Mouse (Mus musculus): ENCODE results near the gene Npas1. TPM values are rescaled to one million over a fixed set of nuclear protein-coding genes. Genes with fewer than 3 reads are reported as not detected.
A peak's percentile ranks its signal among the peaks of the same experiment; 100 is the strongest.

Npas1 gene
- polyA plus RNA-seq, 1 experiment from 2014 or later = 0.45 TPM

GRCm38 (mm10) chr7:16491759-16492158 is 14.2 kb upstream of the Npas1 start:
- 34% methylated on average over 3 of the region's 3 CpGs for WGBS
- Histone ChIP-seq H3K4me1 (no peaks in the 10 kb centered on the region), H3K4me3 (no peak overlapping the region), H3K27me3 (ENCODE audit: insufficient read depth, poor library complexity, severe bottlenecking) (no peaks in the 10 kb centered on the region), H3K27ac (no peak overlapping the region), H3K9me3 (no peaks in the 10 kb centered on the region), H3K36me3 (peaks cover 18% of the 10 kb centered on the region)
- DNase-seq (ENCODE audit: low spot score) = no peak

- 77% methylated on average over 9 of the region's 9 CpGs for WGBS
- Histone ChIP-seq H3K9me3 (no peaks in the 10 kb centered on the region), H3K4me1 (no peaks in the 10 kb centered on the region), H3K36me3 (0 out of 2 replicates have a peak, but pooled peaks cover under 1% of the 10 kb centered on the region), H3K27me3 (ENCODE audit: insufficient read depth, poor library complexity, severe bottlenecking) (no peaks in the 10 kb centered on the region), H3K4me3 (no peak overlapping the region), H3K27ac (no peak overlapping the region)
- no peak for DNase-seq (ENCODE audit: low spot score)
Observed at GRCm38 (mm10) chr7:16489948-16490347, 12.4 kb upstream of the Npas1 start.

GRCm38 (mm10) chr7:16488816-16489215 is 11.3 kb upstream of the Npas1 start:
- Histone ChIP-seq H3K4me1 (no peaks in the 10 kb centered on the region), H3K36me3 (no peaks in the 10 kb centered on the region), H3K27ac (no peak overlapping the region), H3K4me3 (no peak overlapping the region), H3K27me3 (ENCODE audit: insufficient read depth, poor library complexity, severe bottlenecking) (no peaks in the 10 kb centered on the region), H3K9me3 (no peaks in the 10 kb centered on the region)
- DNase-seq (ENCODE audit: low spot score) = no peak

- under 1% methylated on average over 34 of the region's 34 CpGs for WGBS
- Histone ChIP-seq H3K4me1 (peaks cover 18% of the 10 kb centered on the region), H3K27ac (no peak overlapping the region), H3K27me3 (ENCODE audit: insufficient read depth, poor library complexity, severe bottlenecking) (peaks cover 72% of the 10 kb centered on the region), H3K4me3 (peak overlapping the region; percentile 58), H3K36me3 (no peaks in the 10 kb centered on the region), H3K9me3 (no peaks in the 10 kb centered on the region)
- no peak for DNase-seq (ENCODE audit: low spot score)
Observed at GRCm38 (mm10) chr7:16476600-16476989, 933 bp downstream of the Npas1 start.

GRCm38 (mm10) chr7:16475764-16476599 is 1.5 kb downstream of the Npas1 start:
- H3K27me3 ChIP-seq (ENCODE audit: insufficient read depth, poor library complexity, severe bottlenecking) = peaks cover 79% of the 10 kb centered on the region
- H3K36me3 ChIP-seq = no peaks in the 10 kb centered on the region
- no peak for DNase-seq (ENCODE audit: low spot score)
- H3K27ac ChIP-seq = no peak overlapping the region
- peak overlapping the region; percentile 58 for H3K4me3 ChIP-seq
- 1% methylated on average over 59 of the region's 59 CpGs for WGBS
- H3K9me3 ChIP-seq = no peaks in the 10 kb centered on the region
- H3K4me1 ChIP-seq = peaks cover 18% of the 10 kb centered on the region

- Histone ChIP-seq H3K4me1 (peaks cover 18% of the 10 kb centered on the region), H3K27ac (no peak overlapping the region), H3K27me3 (ENCODE audit: insufficient read depth, poor library complexity, severe bottlenecking) (peaks cover 81% of the 10 kb centered on the region), H3K9me3 (no peaks in the 10 kb centered on the region), H3K36me3 (no peaks in the 10 kb centered on the region), H3K4me3 (peak overlapping the region; percentile 40)
- no peak for DNase-seq (ENCODE audit: low spot score)
- WGBS = 3% methylated on average over 23 of the region's 23 CpGs
Observed at GRCm38 (mm10) chr7:16475321-16475720, 2.2 kb downstream of the Npas1 start.

- Histone ChIP-seq H3K36me3 (no peaks in the 10 kb centered on the region), H3K4me3 (peak overlapping the region; percentile 48), H3K4me1 (peaks cover 18% of the 10 kb centered on the region), H3K27me3 (ENCODE audit: insufficient read depth, poor library complexity, severe bottlenecking) (peaks cover 86% of the 10 kb centered on the region), H3K9me3 (no peaks in the 10 kb centered on the region), H3K27ac (no peak overlapping the region)
- 4% methylated on average over 33 of the region's 33 CpGs for WGBS
- DNase-seq (ENCODE audit: low spot score) = no peak
Observed at GRCm38 (mm10) chr7:16474445-16474844, 3.1 kb downstream of the Npas1 start.

- Histone ChIP-seq H3K9me3 (no peaks in the 10 kb centered on the region), H3K4me1 (peaks cover 18% of the 10 kb centered on the region), H3K27ac (no peak overlapping the region), H3K27me3 (ENCODE audit: insufficient read depth, poor library complexity, severe bottlenecking) (peaks cover 92% of the 10 kb centered on the region), H3K4me3 (no peak overlapping the region), H3K36me3 (no peaks in the 10 kb centered on the region)
- no peak for DNase-seq (ENCODE audit: low spot score)
- WGBS = 57% methylated on average over 8 of the region's 8 CpGs
Observed at GRCm38 (mm10) chr7:16473847-16474246, 3.7 kb downstream of the Npas1 start.

GRCm38 (mm10) chr7:16472116-16472709 is 5.3 kb downstream of the Npas1 start:
- no peak overlapping the region for H3K4me3 ChIP-seq
- no peak for DNase-seq (ENCODE audit: low spot score)
- 9% methylated on average over 17 of the region's 17 CpGs for WGBS
- H3K4me1 ChIP-seq = peaks cover 26% of the 10 kb centered on the region
- H3K36me3 ChIP-seq = no peaks in the 10 kb centered on the region
- H3K9me3 ChIP-seq = no peaks in the 10 kb centered on the region
- H3K27ac ChIP-seq = no peak overlapping the region
- H3K27me3 ChIP-seq (ENCODE audit: insufficient read depth, poor library complexity, severe bottlenecking) = peaks cover 95% of the 10 kb centered on the region

GRCm38 (mm10) chr7:16471549-16471948 is 6.0 kb downstream of the Npas1 start:
- WGBS = 43% methylated on average over 9 of the region's 9 CpGs
- H3K36me3 ChIP-seq = no peaks in the 10 kb centered on the region
- H3K27me3 ChIP-seq (ENCODE audit: insufficient read depth, poor library complexity, severe bottlenecking) = peaks cover 89% of the 10 kb centered on the region
- peaks cover 22% of the 10 kb centered on the region for H3K4me1 ChIP-seq
- H3K27ac ChIP-seq = no peak overlapping the region
- no peak for DNase-seq (ENCODE audit: low spot score)
- no peaks in the 10 kb centered on the region for H3K9me3 ChIP-seq
- no peak overlapping the region for H3K4me3 ChIP-seq

- Histone ChIP-seq H3K27me3 (ENCODE audit: insufficient read depth, poor library complexity, severe bottlenecking) (peaks cover 62% of the 10 kb centered on the region), H3K4me3 (no peak overlapping the region)
Observed at GRCm38 (mm10) chr7:16468115-16468514, 9.4 kb downstream of the Npas1 start.

GRCm38 (mm10) chr7:16466565-16466964 is 11.0 kb downstream of the Npas1 start:
- WGBS = 49% methylated on average over 4 of the region's 4 CpGs
- peaks cover 54% of the 10 kb centered on the region for H3K27me3 ChIP-seq (ENCODE audit: insufficient read depth, poor library complexity, severe bottlenecking)

More at GRCm38 (mm10) chr7:16468115-16468514, 9.4 kb downstream of the Npas1 start:
- 33% methylated on average over 5 of the region's 5 CpGs for WGBS
- H3K27ac ChIP-seq = no peak overlapping the region
- peaks cover 8% of the 10 kb centered on the region; the same call in 1 of the 2 replicates for H3K4me1 ChIP-seq
- no peak for DNase-seq (ENCODE audit: low spot score)
- no peaks in the 10 kb centered on the region for H3K36me3 ChIP-seq
- no peaks in the 10 kb centered on the region for H3K9me3 ChIP-seq

GRCm38 (mm10) chr7:16465568-16465967 is 12.0 kb downstream of the Npas1 start:
- peaks cover 54% of the 10 kb centered on the region for H3K27me3 ChIP-seq (ENCODE audit: insufficient read depth, poor library complexity, severe bottlenecking)
- 86% methylated on average over 5 of the region's 5 CpGs for WGBS
- no peak for DNase-seq (ENCODE audit: low spot score)
- no peaks in the 10 kb centered on the region for H3K9me3 ChIP-seq
- peaks cover 8% of the 10 kb centered on the region; the same call in 1 of the 2 replicates for H3K4me1 ChIP-seq
- no peak overlapping the region for H3K4me3 ChIP-seq
- H3K36me3 ChIP-seq = no peaks in the 10 kb centered on the region
- no peak overlapping the region for H3K27ac ChIP-seq

More at GRCm38 (mm10) chr7:16466565-16466964, 11.0 kb downstream of the Npas1 start:
- no peak for DNase-seq (ENCODE audit: low spot score)
- no peak overlapping the region for H3K4me3 ChIP-seq
- no peaks in the 10 kb centered on the region for H3K9me3 ChIP-seq
- no peak overlapping the region for H3K27ac ChIP-seq
- peaks cover 8% of the 10 kb centered on the region; the same call in 1 of the 2 replicates for H3K4me1 ChIP-seq
- H3K36me3 ChIP-seq = no peaks in the 10 kb centered on the region

All from heart, embryonic 10.5 days (tissue).